Mouse (Mus musculus) forebrain, embryonic 11.5 days (tissue): ENCODE results near the gene Grhl1. TPM values are rescaled to one million over a fixed set of nuclear protein-coding genes. Genes with fewer than 3 reads are reported as not detected.
A peak's percentile ranks its signal among the peaks of the same experiment; 100 is the strongest.

Experiments used
- ATAC-seq: fragments of 200-750 bp; cut with Nextera tagmentation; replicated peaks from 2 replicates; pipeline ENCODE4 v1.8.0; 2017; ENCODE audit warnings: moderate TSS enrichment; ENCODE audit not compliant: low FRiP score
- DNase-seq: peaks from one replicate; pipeline ENCODE4 v3.0.0-alpha.2; 2017; ENCODE audit warnings: low spot score
- H3K27ac ChIP-seq: fragments of 300-500 bp; sonication (generic); 2 replicates; pipeline ENCODE4 v1.5.1; 2014; ENCODE audit warnings: low read depth, low read length
- H3K27me3 ChIP-seq: fragments of 300-500 bp; sonication (generic); 2 replicates; pipeline ENCODE4 v1.6.1; 2014; ENCODE audit warnings: mild to moderate bottlenecking, low read length, mixed read lengths; ENCODE audit not compliant: control insufficient read depth, insufficient read depth
- H3K36me3 ChIP-seq: fragments of 300-500 bp; sonication (generic); 2 replicates; pipeline ENCODE4 v1.6.1; 2014; ENCODE audit warnings: mild to moderate bottlenecking, low read length, moderate library complexity, mixed read lengths; ENCODE audit not compliant: control insufficient read depth, insufficient read depth
- H3K4me1 ChIP-seq: fragments of 300-500 bp; sonication (generic); replicated peaks from 2 replicates; pipeline ENCODE4 v1.6.1; 2014; ENCODE audit warnings: low read length, mixed read lengths; ENCODE audit not compliant: control insufficient read depth, insufficient read depth
- H3K4me2 ChIP-seq: fragments of 300-500 bp; sonication (generic); 2 replicates; pipeline ENCODE4 v1.6.1; 2014; ENCODE audit warnings: low read depth, mild to moderate bottlenecking, low read length, moderate library complexity, mixed read lengths; ENCODE audit not compliant: severe bottlenecking
- H3K4me3 ChIP-seq: fragments of 300-500 bp; sonication (generic); 2 replicates; pipeline ENCODE4 v1.5.1; 2014; ENCODE audit warnings: low read depth, low read length
- H3K9ac ChIP-seq: fragments of 300-500 bp; sonication (generic); 2 replicates; pipeline ENCODE4 v1.6.1; 2014; ENCODE audit warnings: low read length
- H3K9me3 ChIP-seq: fragments of 300-500 bp; sonication (generic); 2 replicates; pipeline ENCODE4 v1.6.1; 2016; ENCODE audit warnings: low read length, mixed read lengths; ENCODE audit not compliant: control insufficient read depth
- WGBS: fragments of 180-500 bp; shearing (Covaris S2); extraction: QIAGEN DNeasy Blood & Tissue Kit; methylation state at CpG from one replicate; pipeline ENCODE4 v1.1.7; 2014; 5-methylcytosine and 5-hydroxymethylcytosine counted together
- polyA plus RNA-seq: library from polyadenylated mRNA; unstranded; fragments of >200 nt; fragmentation: Nextera tagmentation; extraction: Ambion mirVana; gene quantifications from 2 replicates; pipeline ENCODE4 v1.2.1, GENCODE M21; 2014

The Grhl1 gene
- polyA plus RNA-seq, 1 experiment from 2014 or later: 0.61 TPM

DNA sequence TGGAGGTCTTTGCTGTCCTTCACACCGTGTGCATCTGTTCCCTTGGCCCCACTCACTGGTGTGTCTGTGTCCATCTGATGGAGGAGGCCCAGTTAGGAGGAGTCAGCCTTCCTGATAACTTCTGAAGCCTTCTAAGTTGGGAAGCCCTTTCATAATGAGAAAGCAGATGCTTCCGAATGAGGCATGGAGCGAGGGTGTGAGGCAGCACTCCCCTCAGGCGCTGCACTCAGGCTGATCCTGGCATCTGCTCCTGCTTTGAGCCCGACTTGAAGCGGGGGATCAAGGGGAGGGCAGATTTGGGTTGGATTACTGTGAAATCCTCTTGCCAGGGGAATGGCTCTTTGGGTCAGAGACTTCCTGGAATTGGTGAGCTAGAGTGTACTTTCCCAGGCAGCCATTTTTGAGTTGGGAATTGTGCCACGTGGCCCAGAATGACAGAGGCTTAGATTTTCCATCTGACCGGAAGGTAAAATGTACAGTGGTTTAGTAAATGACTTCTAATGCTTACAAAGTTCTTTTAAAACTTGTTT is 27.3 kb downstream of the Grhl1 start:
- no peak for DNase-seq
- Histone ChIP-seq H3K27me3 (no peaks in the 10 kb centered on the region), H3K4me3 (no peak overlapping the region), H3K9ac (no peak overlapping the region), H3K4me2 (no peak overlapping the region), H3K36me3 (no peaks in the 10 kb centered on the region), H3K27ac (no peak overlapping the region), H3K4me1 (no peaks in the 10 kb centered on the region), H3K9me3 (no peaks in the 10 kb centered on the region)
- 70% methylated on average over 8 of the region's 8 CpGs for WGBS
- ATAC-seq: no peak

- DNase-seq: no peak
- no peaks in the 10 kb centered on the region for H3K9me3 ChIP-seq
- no peaks in the 10 kb centered on the region for H3K4me1 ChIP-seq
- H3K4me2 ChIP-seq: no peak overlapping the region
- WGBS: 85% methylated on average over 7 of the region's 7 CpGs
- no peak overlapping the region for H3K27ac ChIP-seq
- no peak overlapping the region for H3K9ac ChIP-seq
- no peak overlapping the region for H3K4me3 ChIP-seq
- no peaks in the 10 kb centered on the region for H3K36me3 ChIP-seq
- no peaks in the 10 kb centered on the region for H3K27me3 ChIP-seq
- no peak for ATAC-seq
These were observed 28.0 kb downstream of the Grhl1 start for GRCm38 (mm10) chr12:24600074-24600473.

GRCm38 (mm10) chr12:24600806-24601205 is 28.7 kb downstream of the Grhl1 start:
- no peaks in the 10 kb centered on the region for H3K9me3 ChIP-seq
- no peak overlapping the region for H3K27ac ChIP-seq
- H3K36me3 ChIP-seq: no peaks in the 10 kb centered on the region
- 5% methylated on average over 9 of the region's 9 CpGs for WGBS
- no peaks in the 10 kb centered on the region for H3K4me1 ChIP-seq
- H3K4me2 ChIP-seq: no peak overlapping the region
- ATAC-seq (peak; percentile 87), DNase-seq (peak; percentile 83)
- no peak overlapping the region for H3K4me3 ChIP-seq
- no peak overlapping the region for H3K9ac ChIP-seq
- H3K27me3 ChIP-seq: no peaks in the 10 kb centered on the region

- Histone ChIP-seq H3K4me2 (no peak overlapping the region), H3K4me3 (no peak overlapping the region), H3K9ac (no peak overlapping the region), H3K27ac (no peak overlapping the region), H3K36me3 (no peaks in the 10 kb centered on the region), H3K9me3 (no peaks in the 10 kb centered on the region), H3K4me1 (no peaks in the 10 kb centered on the region), H3K27me3 (no peaks in the 10 kb centered on the region)
- 36% methylated on average over 2 of the region's 2 CpGs for WGBS
- DNase-seq (peak; percentile 75), ATAC-seq (0 out of 2 replicates have a peak, but pooled peaks have one; percentile 14)
These were observed 31.2 kb downstream of the Grhl1 start for GRCm38 (mm10) chr12:24603266-24603665.

- Histone ChIP-seq H3K9me3 (no peaks in the 10 kb centered on the region), H3K27me3 (no peaks in the 10 kb centered on the region), H3K9ac (no peak overlapping the region), H3K4me3 (no peak overlapping the region), H3K4me1 (no peaks in the 10 kb centered on the region), H3K27ac (no peak overlapping the region), H3K4me2 (no peak overlapping the region), H3K36me3 (no peaks in the 10 kb centered on the region)
- DNase-seq (no peak), ATAC-seq (peak; percentile 30; the same call in 1 of the 2 replicates)
- WGBS: 47% methylated on average over 10 of the region's 10 CpGs
These were observed 34.1 kb downstream of the Grhl1 start for GRCm38 (mm10) chr12:24606166-24606565.

DNA sequence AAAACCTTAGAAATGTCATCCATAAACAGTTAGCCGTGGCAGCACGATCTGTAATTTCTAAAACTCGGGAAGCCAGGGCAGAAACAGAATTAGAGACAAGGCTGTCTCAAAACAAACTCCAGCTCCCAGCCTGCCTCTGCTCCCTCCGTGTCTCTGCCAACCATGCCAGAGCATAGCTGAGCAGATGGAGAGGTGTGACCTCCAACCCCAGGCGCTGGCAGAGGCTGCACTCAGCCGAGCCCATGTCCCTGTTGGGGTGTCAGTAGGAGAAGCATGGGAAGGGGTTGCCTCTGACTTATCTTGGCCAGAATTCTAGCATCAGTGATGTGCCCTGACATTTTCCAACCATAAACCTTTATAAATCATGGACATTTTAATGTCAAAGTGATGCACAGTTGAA is 40.5 kb downstream of the Grhl1 start:
- H3K9ac ChIP-seq: no peak overlapping the region
- no peak for ATAC-seq
- no peak for DNase-seq
- no peaks in the 10 kb centered on the region for H3K27me3 ChIP-seq
- H3K27ac ChIP-seq: no peak overlapping the region
- no peaks in the 10 kb centered on the region for H3K4me1 ChIP-seq
- H3K4me3 ChIP-seq: no peak overlapping the region
- no peaks in the 10 kb centered on the region for H3K36me3 ChIP-seq
- no peak overlapping the region for H3K4me2 ChIP-seq
- H3K9me3 ChIP-seq: no peaks in the 10 kb centered on the region
- WGBS: 92% methylated on average over 6 of the region's 6 CpGs

- H3K9ac ChIP-seq: no peak overlapping the region
- no peak overlapping the region for H3K27ac ChIP-seq
- H3K36me3 ChIP-seq: no peaks in the 10 kb centered on the region
- H3K4me3 ChIP-seq: no peak overlapping the region
- no peak overlapping the region for H3K4me2 ChIP-seq
- no peaks in the 10 kb centered on the region for H3K9me3 ChIP-seq
- ATAC-seq: no peak
- no peaks in the 10 kb centered on the region for H3K4me1 ChIP-seq
- H3K27me3 ChIP-seq: no peaks in the 10 kb centered on the region
- 81% methylated on average over 17 of the region's 17 CpGs for WGBS
- DNase-seq: no peak
These were observed 42.5 kb downstream of the Grhl1 start for GRCm38 (mm10) chr12:24614452-24615075.

DNA sequence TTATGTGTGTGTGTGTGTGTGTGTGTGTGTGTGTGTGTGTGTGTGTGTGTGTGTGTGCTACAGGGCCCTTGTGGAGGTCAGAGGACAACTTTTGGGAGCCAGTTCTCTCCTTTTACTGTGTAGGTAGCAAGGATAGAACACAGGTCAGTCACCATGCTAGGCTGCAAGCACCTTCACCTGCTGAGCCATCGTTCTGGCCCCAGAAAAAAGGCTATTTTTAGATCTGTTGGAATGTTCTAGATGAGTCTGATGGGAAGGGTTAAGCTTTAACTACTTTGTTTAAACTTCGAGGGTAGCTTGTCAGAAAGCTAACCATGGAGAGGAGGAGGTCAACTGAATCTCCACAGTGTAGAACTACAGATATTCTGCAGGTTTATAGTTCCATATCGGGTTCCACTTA is 43.1 kb downstream of the Grhl1 start:
- Histone ChIP-seq H3K4me3 (no peak overlapping the region), H3K27ac (no peak overlapping the region), H3K4me2 (no peak overlapping the region), H3K36me3 (no peaks in the 10 kb centered on the region), H3K4me1 (no peaks in the 10 kb centered on the region), H3K27me3 (no peaks in the 10 kb centered on the region), H3K9ac (no peak overlapping the region), H3K9me3 (no peaks in the 10 kb centered on the region)
- ATAC-seq (no peak), DNase-seq (no peak)
- 84% methylated on average over 3 of the region's 3 CpGs for WGBS

DNA sequence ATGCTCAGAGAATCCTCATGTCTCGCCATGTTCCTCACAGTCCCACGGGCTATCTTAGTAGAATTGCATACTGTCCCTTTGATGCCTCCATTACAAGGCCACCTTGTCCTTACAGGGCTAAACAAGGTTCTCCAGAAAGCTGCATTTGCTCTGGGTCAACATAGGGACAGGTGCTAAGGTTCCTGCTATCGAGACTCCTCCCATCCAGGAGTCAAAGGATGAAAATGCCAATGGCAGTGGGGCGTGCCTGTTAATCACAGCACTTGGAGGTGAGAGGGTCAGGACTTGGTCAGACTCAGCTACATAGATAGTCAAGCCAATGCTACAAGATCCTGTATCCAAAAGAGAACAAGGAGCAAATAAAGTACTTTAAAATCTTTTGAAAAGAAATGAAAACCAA is 47.4 kb downstream of the Grhl1 start:
- DNase-seq (no peak), ATAC-seq (no peak)
- H3K27me3 ChIP-seq: no peaks in the 10 kb centered on the region
- H3K27ac ChIP-seq: no peak overlapping the region
- WGBS: 82% methylated on average over 4 of the region's 4 CpGs
- no peaks in the 10 kb centered on the region for H3K36me3 ChIP-seq
- no peaks in the 10 kb centered on the region for H3K4me1 ChIP-seq
- no peaks in the 10 kb centered on the region for H3K9me3 ChIP-seq
- no peak overlapping the region for H3K9ac ChIP-seq
- H3K4me3 ChIP-seq: no peak overlapping the region
- no peak overlapping the region for H3K4me2 ChIP-seq
